Mouse (Mus musculus): ENCODE results near the gene Tubgcp6. TPM values are rescaled to one million over a fixed set of nuclear protein-coding genes. Genes with fewer than 3 reads are reported as not detected.

Tubgcp6 gene
- 21.5 TPM for polyA plus RNA-seq (2017; shearing (Covaris generic))

GRCm38 (mm10) chr15:89122649-89123366, at the start of gene Tubgcp6:
Gene Tubgcp6 (minus strand): TSS chr15:89123112.

GRCm38 (mm10) chr15:89149271-89150040, 26.5 kb upstream of the Tubgcp6 start, which contains the start of gene Mapk11:
Gene Mapk11 (minus strand): TSS chr15:89149628.

GRCm38 (mm10) chr15:89140659-89141252, 17.8 kb upstream of the Tubgcp6 start, which contains the start of gene Mapk12:
Gene Mapk12 (minus strand): TSS chr15:89140703.

GRCm38 (mm10) chr15:89128382-89129350, 5.8 kb upstream of the Tubgcp6 start, which contains the start of gene Hdac10:
Gene Hdac10 (minus strand): TSS chr15:89128700.

GRCm38 (mm10) chr15:89088607-89089247, 34.2 kb downstream of the Tubgcp6 start, which contains the start of gene Selenoo:
Gene Selenoo (plus strand): TSS chr15:89089084.

GRCm38 (mm10) chr15:89074613-89075477, 48.1 kb downstream of the Tubgcp6 start, which contains the start of gene Trabd:
Gene Trabd (plus strand): TSS chr15:89075124.

GRCm38 (mm10) chr15:89059161-89059931, 63.6 kb downstream of the Tubgcp6 start, which contains the start of gene Panx2:
Gene Panx2 (plus strand): TSS chr15:89059734.

Other genes with a start within 250 kb of the Tubgcp6 start
- gene Ttll8, start 168.7 kb downstream of the Tubgcp6 start, polyA plus RNA-seq (2017; shearing (Covaris generic)) = not detected
- gene Mlc1, start 144.1 kb downstream of the Tubgcp6 start, polyA plus RNA-seq (2017; shearing (Covaris generic)) = not detected
- gene Mov10l1, start 140.2 kb downstream of the Tubgcp6 start, polyA plus RNA-seq (2017; shearing (Covaris generic)) = not detected
- gene Panx2, start 63.4 kb downstream of the Tubgcp6 start, polyA plus RNA-seq (2017; shearing (Covaris generic)) = not detected
- 58.6 TPM for gene Trabd, start 48.0 kb downstream of the Tubgcp6 start, polyA plus RNA-seq (2017; shearing (Covaris generic))
- gene Selenoo, start 34.0 kb downstream of the Tubgcp6 start, polyA plus RNA-seq (2017; shearing (Covaris generic)) = 31.4 TPM
- 33.3 TPM for gene Hdac10, start 5.6 kb upstream of the Tubgcp6 start, polyA plus RNA-seq (2017; shearing (Covaris generic))
- gene Mapk12, start 17.6 kb upstream of the Tubgcp6 start, polyA plus RNA-seq (2017; shearing (Covaris generic)) = 1.6 TPM
- 40.2 TPM for gene Mapk11, start 26.5 kb upstream of the Tubgcp6 start, polyA plus RNA-seq (2017; shearing (Covaris generic))
- 0.30 TPM for gene Plxnb2, start 57.7 kb upstream of the Tubgcp6 start, polyA plus RNA-seq (2017; shearing (Covaris generic))
- 47.8 TPM for gene Dennd6b, start 73.4 kb upstream of the Tubgcp6 start, polyA plus RNA-seq (2017; shearing (Covaris generic))
- gene Ppp6r2, start 88.4 kb upstream of the Tubgcp6 start, polyA plus RNA-seq (2017; shearing (Covaris generic)) = 14.5 TPM
- gene Sbf1, start 192.2 kb upstream of the Tubgcp6 start, polyA plus RNA-seq (2017; shearing (Covaris generic)) = 191 TPM
- gene Adm2, start 199.6 kb upstream of the Tubgcp6 start, polyA plus RNA-seq (2017; shearing (Covaris generic)) = not detected
- gene Miox, start 211.3 kb upstream of the Tubgcp6 start, polyA plus RNA-seq (2017; shearing (Covaris generic)) = not detected
- gene Lmf2, start 232.5 kb upstream of the Tubgcp6 start, polyA plus RNA-seq (2017; shearing (Covaris generic)) = 57.9 TPM
- gene Ncaph2, start 232.6 kb upstream of the Tubgcp6 start, polyA plus RNA-seq (2017; shearing (Covaris generic)) = 142 TPM

Data from naive thymus-derived CD4-positive, alpha-beta T cell, adult 5 months (primary cell).